Mouse (Mus musculus): ENCODE results near the gene Spns1. TPM values are rescaled to one million over a fixed set of nuclear protein-coding genes. Genes with fewer than 3 reads are reported as not detected.
A peak's percentile ranks its signal among the peaks of the same experiment; 100 is the strongest.
"Not testable (repeated sequence)": the region's sequence is repeated elsewhere in the genome, so short reads cannot be mapped to it uniquely, and the experiment has no call there.

Gene Spns1
- polyA plus RNA-seq, 1 experiment from 2014 or later: 62.0 TPM

GRCm38 (mm10) chr7:126399548-126399947, 22.3 kb upstream of the Spns1 start:
- Histone ChIP-seq H3K27ac (no peak overlapping the region), H3K4me3 (no peak overlapping the region), H3K9ac (no peak overlapping the region), H3K4me1 (peaks cover 13% of the 10 kb centered on the region; the same call in 1 of the 2 replicates), H3K36me3 (no peaks in the 10 kb centered on the region), H3K27me3 (no peaks in the 10 kb centered on the region), H3K9me3 (no peaks in the 10 kb centered on the region), H3K4me2 (no peak overlapping the region)
- WGBS: 6% methylated on average over 5 of the region's 5 CpGs
- ATAC-seq (ENCODE audit: insufficient number of reproducible peaks, insufficient read depth, low FRiP score, low TSS enrichment, low read depth): no peak

GRCm38 (mm10) chr7:126397822-126398221, 20.6 kb upstream of the Spns1 start:
- Histone ChIP-seq H3K4me1 (peaks cover 13% of the 10 kb centered on the region; the same call in 1 of the 2 replicates), H3K4me2 (no peak overlapping the region), H3K4me3 (no peak overlapping the region), H3K36me3 (0 out of 2 replicates have a peak, but pooled peaks cover 4% of the 10 kb centered on the region), H3K9me3 (no peaks in the 10 kb centered on the region), H3K27ac (no peak overlapping the region), H3K9ac (no peak overlapping the region), H3K27me3 (no peaks in the 10 kb centered on the region)
- ATAC-seq (ENCODE audit: insufficient number of reproducible peaks, insufficient read depth, low FRiP score, low TSS enrichment, low read depth): no peak
- WGBS: 96% methylated on average over 4 of the region's 4 CpGs

GRCm38 (mm10) chr7:126397221-126397620, 20.0 kb upstream of the Spns1 start:
- 60% methylated on average over 6 of the region's 6 CpGs for WGBS
- no peak for ATAC-seq (ENCODE audit: insufficient number of reproducible peaks, insufficient read depth, low FRiP score, low TSS enrichment, low read depth)
- peak overlapping the region; percentile 51 for H3K4me2 ChIP-seq
- 0 out of 2 replicates have a peak, but pooled peaks cover 4% of the 10 kb centered on the region for H3K36me3 ChIP-seq
- no peak overlapping the region for H3K9ac ChIP-seq
- H3K4me1 ChIP-seq: peaks cover 13% of the 10 kb centered on the region; the same call in 1 of the 2 replicates
- peak overlapping the region; percentile 92 for H3K4me3 ChIP-seq
- H3K27me3 ChIP-seq: no peaks in the 10 kb centered on the region
- H3K9me3 ChIP-seq: no peaks in the 10 kb centered on the region
- no peak overlapping the region for H3K27ac ChIP-seq

- Histone ChIP-seq H3K27ac (no peak within 1 kb of the TSS), H3K4me3 (peak within 1 kb of the TSS; percentile 92), H3K4me1 (peaks cover 13% of the 10 kb centered on the region; the same call in 1 of the 2 replicates), H3K4me2 (peak within 1 kb of the TSS; percentile 85), H3K9ac (peak within 1 kb of the TSS; percentile 89), H3K27me3 (no peaks in the 10 kb centered on the region), H3K36me3 (peaks cover 7% of the 10 kb centered on the region), H3K9me3 (no peaks in the 10 kb centered on the region)
- ATAC-seq (ENCODE audit: insufficient number of reproducible peaks, insufficient read depth, low FRiP score, low TSS enrichment, low read depth): peak; percentile 100
- WGBS: under 1% methylated on average over 59 of the region's 59 CpGs
Observed at GRCm38 (mm10) chr7:126396298-126397119, 19.3 kb upstream of the Spns1 start, which contains the start of gene Nfatc2ip. Gene Nfatc2ip (minus strand): TSS chr7:126396737.

GRCm38 (mm10) chr7:126392086-126392884, 15.0 kb upstream of the Spns1 start:
- H3K36me3 ChIP-seq: peaks cover 41% of the 10 kb centered on the region
- not testable (repeated sequence) for H3K9ac ChIP-seq; ATAC-seq (ENCODE audit: insufficient number of reproducible peaks, insufficient read depth, low FRiP score, low TSS enrichment, low read depth); H3K27me3 ChIP-seq; H3K4me2 ChIP-seq; H3K27ac ChIP-seq; H3K4me3 ChIP-seq; H3K9me3 ChIP-seq
- WGBS: 88% methylated on average over 7 of the region's 7 CpGs
- H3K4me1 ChIP-seq: peaks cover 11% of the 10 kb centered on the region; the same call in 1 of the 2 replicates

- WGBS: 100% methylated on average over 1 of the region's 1 CpGs
- Histone ChIP-seq H3K4me3 (no peak overlapping the region), H3K9me3 (no peaks in the 10 kb centered on the region), H3K4me2 (no peak overlapping the region), H3K9ac (no peak overlapping the region), H3K27ac (no peak overlapping the region), H3K4me1 (no peaks in the 10 kb centered on the region), H3K36me3 (peaks cover 58% of the 10 kb centered on the region), H3K27me3 (no peaks in the 10 kb centered on the region)
- no peak for ATAC-seq (ENCODE audit: insufficient number of reproducible peaks, insufficient read depth, low FRiP score, low TSS enrichment, low read depth)
Observed at GRCm38 (mm10) chr7:126388185-126388584, 10.9 kb upstream of the Spns1 start.

- H3K4me3 ChIP-seq: no peak overlapping the region
- no peak overlapping the region for H3K27ac ChIP-seq
- H3K4me1 ChIP-seq: no peaks in the 10 kb centered on the region
- H3K4me2 ChIP-seq: no peak overlapping the region
- no peak for ATAC-seq (ENCODE audit: insufficient number of reproducible peaks, insufficient read depth, low FRiP score, low TSS enrichment, low read depth)
- peaks cover 33% of the 10 kb centered on the region for H3K36me3 ChIP-seq
- no peaks in the 10 kb centered on the region for H3K9me3 ChIP-seq
- WGBS: 84% methylated on average over 5 of the region's 5 CpGs
- no peaks in the 10 kb centered on the region for H3K27me3 ChIP-seq
- no peak overlapping the region for H3K9ac ChIP-seq
Observed at GRCm38 (mm10) chr7:126383565-126383964, 6.3 kb upstream of the Spns1 start.

GRCm38 (mm10) chr7:126376903-126377277, 360 bp downstream of the Spns1 start:
- Histone ChIP-seq H3K27ac (0 out of 2 replicates have a peak overlapping the region, but pooled peaks have one; percentile 80), H3K36me3 (peaks cover 27% of the 10 kb centered on the region), H3K4me3 (peak overlapping the region; percentile 98), H3K9me3 (no peaks in the 10 kb centered on the region), H3K27me3 (no peaks in the 10 kb centered on the region), H3K4me2 (peak overlapping the region; percentile 98), H3K4me1 (peaks cover 9% of the 10 kb centered on the region), H3K9ac (peak overlapping the region; percentile 89)
- ATAC-seq (ENCODE audit: insufficient number of reproducible peaks, insufficient read depth, low FRiP score, low TSS enrichment, low read depth): no peak; the same call in 1 of the 2 replicates
- under 1% methylated on average over 27 of the region's 27 CpGs for WGBS

- Histone ChIP-seq H3K4me1 (peaks cover 9% of the 10 kb centered on the region), H3K9me3 (no peaks in the 10 kb centered on the region), H3K9ac (no peak overlapping the region), H3K27ac (no peak overlapping the region), H3K27me3 (no peaks in the 10 kb centered on the region), H3K4me3 (no peak overlapping the region), H3K36me3 (peaks cover 46% of the 10 kb centered on the region), H3K4me2 (no peak overlapping the region)
- WGBS: 76% methylated on average over 5 of the region's 5 CpGs
- no peak for ATAC-seq (ENCODE audit: insufficient number of reproducible peaks, insufficient read depth, low FRiP score, low TSS enrichment, low read depth)
Observed at GRCm38 (mm10) chr7:126375012-126375411, 2.2 kb downstream of the Spns1 start.

GRCm38 (mm10) chr7:126374526-126374925, 2.7 kb downstream of the Spns1 start:
- Histone ChIP-seq H3K27me3 (no peaks in the 10 kb centered on the region), H3K9ac (no peak overlapping the region), H3K9me3 (no peaks in the 10 kb centered on the region), H3K36me3 (peaks cover 50% of the 10 kb centered on the region), H3K27ac (no peak overlapping the region), H3K4me1 (peaks cover 9% of the 10 kb centered on the region), H3K4me2 (no peak overlapping the region), H3K4me3 (no peak overlapping the region)
- no peak for ATAC-seq (ENCODE audit: insufficient number of reproducible peaks, insufficient read depth, low FRiP score, low TSS enrichment, low read depth)
- WGBS: 80% methylated on average over 6 of the region's 6 CpGs

- WGBS: 83% methylated on average over 9 of the region's 9 CpGs
- ATAC-seq (ENCODE audit: insufficient number of reproducible peaks, insufficient read depth, low FRiP score, low TSS enrichment, low read depth): no peak
Observed at GRCm38 (mm10) chr7:126373007-126373406, 4.2 kb downstream of the Spns1 start.

More at GRCm38 (mm10) chr7:126373007-126373406, 4.2 kb downstream of the Spns1 start:
- Histone ChIP-seq H3K4me1 (peaks cover 9% of the 10 kb centered on the region), H3K27ac (no peak overlapping the region), H3K9me3 (no peaks in the 10 kb centered on the region), H3K4me2 (no peak overlapping the region), H3K36me3 (peaks cover 57% of the 10 kb centered on the region), H3K4me3 (no peak overlapping the region), H3K9ac (no peak overlapping the region), H3K27me3 (no peaks in the 10 kb centered on the region)

All from embryonic facial prominence, embryonic 13.5 days (tissue).